Mouse (Mus musculus): ENCODE results near the gene Ints3.

DNA sequence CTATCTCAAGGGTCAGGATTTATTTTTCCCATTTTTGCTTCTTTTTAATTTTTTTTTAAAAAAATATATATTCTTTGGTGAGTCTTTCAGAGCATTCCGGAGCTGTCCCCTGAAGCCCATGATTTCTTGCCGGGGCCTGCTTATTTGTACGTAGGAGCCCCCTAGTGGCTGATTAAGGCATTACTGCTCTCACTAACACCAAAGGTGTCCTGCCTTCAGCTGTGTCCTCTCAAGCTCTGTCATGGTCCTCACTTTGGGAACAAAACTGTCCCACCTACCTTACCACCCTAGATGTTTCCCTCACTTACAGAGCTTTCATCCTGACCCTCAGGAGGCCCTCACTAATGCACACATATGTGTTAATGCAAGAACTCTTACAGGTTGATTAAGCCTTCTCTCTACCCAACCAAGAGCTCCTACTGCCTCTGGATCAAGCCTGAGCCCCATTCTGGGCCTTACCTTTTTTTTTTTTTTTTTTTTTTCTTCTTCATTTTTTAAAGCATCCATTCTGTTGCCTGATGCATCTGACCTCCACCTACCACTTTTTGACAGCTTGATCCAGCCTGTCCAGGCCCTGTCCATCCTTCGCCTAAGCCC is 59.9 kb downstream of the Ints3 start:
- TF ChIP-seq CTCF (conservative IDR thresholded peaks at IDR 0.05; ENCODE audit: insufficient read depth, insufficient read length, low read depth, low read length): peak; percentile 80
- TF ChIP-seq POLR2A (IDR thresholded peaks at IDR 0.05; ENCODE audit: low read depth, low read length): no peak

All from kidney, adult 2 months (tissue).